Mouse (Mus musculus) erythroblast, embryonic 14.5 days (primary cell): Measurements from ENCODE around the gene Syt9.

ENCODE experiments used
- GATA1 ChIP-seq: IDR thresholded peaks from 2 replicates; pipeline ENCODE4 v1.6.1; 2012; ENCODE audit warnings: low read length, inconsistent platforms, mixed read lengths
- TAL1 ChIP-seq: IDR thresholded peaks from 3 replicates; pipeline ENCODE4 v1.6.1; 2012; ENCODE audit warnings: low read length, inconsistent platforms, mixed read lengths

DNA sequence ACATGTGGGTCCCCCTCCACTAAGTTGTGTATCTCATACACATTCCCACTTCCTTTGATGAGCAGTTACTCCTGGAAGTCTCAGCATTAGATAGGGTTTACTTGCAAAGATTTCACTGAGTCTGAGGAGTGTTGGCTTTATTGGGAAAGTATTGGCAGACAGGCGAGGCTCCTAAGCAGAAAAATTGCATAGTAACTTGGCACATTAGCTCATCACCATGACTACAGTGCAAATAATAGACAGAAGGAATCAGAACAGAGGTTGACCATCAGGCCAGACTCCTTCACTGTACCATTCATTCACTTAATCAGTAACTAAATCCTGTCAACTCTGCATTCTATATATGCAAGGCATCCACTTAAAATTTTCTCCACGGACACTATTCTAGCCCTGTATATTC, 190.1 kb downstream of the Syt9 start:
- TF ChIP-seq GATA1 (no peak), TAL1 (no peak)
